Mouse (Mus musculus): ENCODE measurements at regions not wholly inside any gene's neighbourhood (a gene's known extent, or its start where the extent isn't known, plus 50 kb on each side); places are given as distances from the start of the nearest gene placed in this dataset.

- Histone ChIP-seq H3K4me3 (replicated peaks; ENCODE audit: insufficient read depth, low read depth, low read length) (no peak overlapping the region), H3K27me3 (ENCODE audit: control insufficient read depth, insufficient read depth, low read length) (no peaks in the 10 kb centered on the region), H3K4me1 (ENCODE audit: control insufficient read depth, insufficient read depth, low read length) (no peaks in the 10 kb centered on the region), H3K27ac (ENCODE audit: insufficient read depth, low read length) (no peak overlapping the region)
- TF ChIP-seq CTCF (IDR thresholded peaks at IDR 0.05; ENCODE audit: borderline replicate concordance, insufficient read depth, low read depth, low read length) (no peak), POLR2A (IDR thresholded peaks at IDR 0.05; ENCODE audit: borderline replicate concordance, insufficient read depth, low read length) (no peak)
- no peak for DNase-seq
- WGBS, result 47% methylated on average over 2 of the region's 2 CpGs
These were observed 480.4 kb downstream of the Fgf9 start for GRCm38 (mm10) chr14:58550785-58551184.

DNA sequence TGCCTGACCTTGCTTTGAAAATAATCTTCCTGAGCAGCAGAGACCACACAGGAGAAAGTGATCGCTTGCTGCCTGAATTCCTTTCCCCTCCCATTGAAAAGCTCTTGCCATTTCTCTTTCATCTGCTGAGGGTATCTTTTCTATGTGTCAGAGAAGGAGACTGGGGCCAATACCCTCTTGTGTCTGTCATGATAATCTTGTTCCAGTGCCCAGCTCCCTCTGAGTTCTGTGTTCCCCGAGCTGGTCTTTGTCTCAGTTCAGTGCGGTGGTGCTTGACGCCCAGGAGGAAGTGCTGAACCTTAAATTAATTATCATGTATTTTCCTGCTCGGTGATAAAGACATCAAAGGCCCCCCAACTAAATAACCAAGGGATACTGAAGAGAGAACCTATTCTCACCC lies 475.4 kb downstream of the Fgf9 start:
- no peak overlapping the region for H3K4me3 ChIP-seq (replicated peaks; ENCODE audit: insufficient read depth, low read depth, low read length)
- 13% methylated on average over 5 of the region's 5 CpGs for WGBS
- H3K27ac ChIP-seq (ENCODE audit: insufficient read depth, low read length), result no peak overlapping the region
- no peak for DNase-seq
- TF ChIP-seq POLR2A (IDR thresholded peaks at IDR 0.05; ENCODE audit: borderline replicate concordance, insufficient read depth, low read length) (no peak), CTCF (IDR thresholded peaks at IDR 0.05; ENCODE audit: borderline replicate concordance, insufficient read depth, low read depth, low read length) (no peak)
- H3K4me1 ChIP-seq (ENCODE audit: control insufficient read depth, insufficient read depth, low read length), result no peaks in the 10 kb centered on the region
- H3K27me3 ChIP-seq (ENCODE audit: control insufficient read depth, insufficient read depth, low read length), result no peaks in the 10 kb centered on the region

- no peak for DNase-seq
- TF ChIP-seq CTCF (IDR thresholded peaks at IDR 0.05; ENCODE audit: borderline replicate concordance, insufficient read depth, low read depth, low read length) (no peak), POLR2A (IDR thresholded peaks at IDR 0.05; ENCODE audit: borderline replicate concordance, insufficient read depth, low read length) (no peak)
- WGBS, result 84% methylated on average over 10 of the region's 10 CpGs
- Histone ChIP-seq H3K27ac (ENCODE audit: insufficient read depth, low read length) (no peak overlapping the region), H3K4me1 (ENCODE audit: control insufficient read depth, insufficient read depth, low read length) (no peaks in the 10 kb centered on the region), H3K4me3 (replicated peaks; ENCODE audit: insufficient read depth, low read depth, low read length) (no peak overlapping the region), H3K27me3 (ENCODE audit: control insufficient read depth, insufficient read depth, low read length) (no peaks in the 10 kb centered on the region)
These were observed 472.9 kb downstream of the Fgf9 start for GRCm38 (mm10) chr14:58543140-58543767.

GRCm38 (mm10) chr14:58538135-58538534 lies 467.8 kb downstream of the Fgf9 start:
- TF ChIP-seq CTCF (IDR thresholded peaks at IDR 0.05; ENCODE audit: borderline replicate concordance, insufficient read depth, low read depth, low read length) (no peak), POLR2A (IDR thresholded peaks at IDR 0.05; ENCODE audit: borderline replicate concordance, insufficient read depth, low read length) (no peak)
- 58% methylated on average over 6 of the region's 6 CpGs for WGBS
- no peak overlapping the region for H3K4me3 ChIP-seq (replicated peaks; ENCODE audit: insufficient read depth, low read depth, low read length)
- no peak for DNase-seq
- no peaks in the 10 kb centered on the region; the same call in 1 of the 2 replicates for H3K4me1 ChIP-seq (ENCODE audit: control insufficient read depth, insufficient read depth, low read length)
- no peaks in the 10 kb centered on the region for H3K27me3 ChIP-seq (ENCODE audit: control insufficient read depth, insufficient read depth, low read length)
- H3K27ac ChIP-seq (ENCODE audit: insufficient read depth, low read length), result no peak overlapping the region

- Histone ChIP-seq H3K27ac (ENCODE audit: insufficient read depth, low read length) (no peak overlapping the region), H3K4me1 (ENCODE audit: control insufficient read depth, insufficient read depth, low read length) (peaks cover 5% of the 10 kb centered on the region), H3K27me3 (ENCODE audit: control insufficient read depth, insufficient read depth, low read length) (no peaks in the 10 kb centered on the region), H3K4me3 (replicated peaks; ENCODE audit: insufficient read depth, low read depth, low read length) (no peak overlapping the region)
- no peak for TF ChIP-seq POLR2A (IDR thresholded peaks at IDR 0.05; ENCODE audit: borderline replicate concordance, insufficient read depth, low read length)
- no peak for TF ChIP-seq CTCF (IDR thresholded peaks at IDR 0.05; ENCODE audit: borderline replicate concordance, insufficient read depth, low read depth, low read length)
- peak in 1 of 2 experiments; percentile 58 for DNase-seq
- 35% methylated on average over 5 of the region's 5 CpGs for WGBS
These were observed 450.7 kb downstream of the Fgf9 start for GRCm38 (mm10) chr14:58520976-58521549.

DNA sequence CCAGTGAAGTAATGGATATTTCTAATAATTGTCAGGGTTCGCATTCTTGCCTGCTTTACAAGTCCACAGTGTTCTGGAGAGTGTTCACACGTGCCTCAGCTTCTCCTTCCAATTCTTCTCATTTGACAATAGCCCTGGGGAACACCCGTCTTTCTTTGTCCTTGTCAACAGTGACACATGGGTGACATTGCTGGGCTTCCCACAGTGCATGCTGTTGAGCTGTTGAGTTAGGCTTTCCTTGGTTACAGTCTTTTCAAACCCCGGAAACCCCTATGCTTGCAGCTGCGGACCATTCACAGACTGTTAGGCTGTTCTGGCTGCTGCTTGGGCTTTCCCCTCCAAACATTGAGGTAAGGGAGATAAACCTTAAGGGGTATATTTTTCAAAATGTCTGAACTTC lies 450.0 kb downstream of the Fgf9 start:
- Histone ChIP-seq H3K4me3 (replicated peaks; ENCODE audit: insufficient read depth, low read depth, low read length) (no peak overlapping the region), H3K27ac (ENCODE audit: insufficient read depth, low read length) (no peak overlapping the region), H3K4me1 (ENCODE audit: control insufficient read depth, insufficient read depth, low read length) (peaks cover 5% of the 10 kb centered on the region), H3K27me3 (ENCODE audit: control insufficient read depth, insufficient read depth, low read length) (no peaks in the 10 kb centered on the region)
- 75% methylated on average over 5 of the region's 5 CpGs for WGBS
- TF ChIP-seq POLR2A (IDR thresholded peaks at IDR 0.05; ENCODE audit: borderline replicate concordance, insufficient read depth, low read length) (no peak), CTCF (IDR thresholded peaks at IDR 0.05; ENCODE audit: borderline replicate concordance, insufficient read depth, low read depth, low read length) (no peak)
- DNase-seq, result no peak

DNA sequence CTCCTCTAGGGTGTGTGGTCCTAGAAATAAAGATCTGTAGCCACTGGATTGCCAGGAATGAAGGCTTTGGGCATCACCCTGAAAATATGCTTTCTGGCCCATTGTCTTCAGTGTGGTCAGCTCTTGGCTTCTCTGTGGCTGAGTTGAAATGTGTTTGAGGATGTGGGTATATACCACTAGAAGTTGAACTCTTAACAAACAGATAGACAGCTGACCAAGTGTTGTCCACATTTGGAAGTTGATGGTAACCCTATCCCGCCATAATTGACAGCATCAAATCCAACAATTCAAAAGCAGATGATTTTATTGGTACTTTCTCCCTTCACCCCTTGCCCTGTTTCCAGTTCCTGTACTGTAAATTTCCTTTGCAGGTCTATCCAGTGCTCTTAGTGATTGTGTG lies 448.7 kb downstream of the Fgf9 start:
- no peak for DNase-seq
- Histone ChIP-seq H3K4me1 (ENCODE audit: control insufficient read depth, insufficient read depth, low read length) (peaks cover 5% of the 10 kb centered on the region), H3K27me3 (ENCODE audit: control insufficient read depth, insufficient read depth, low read length) (no peaks in the 10 kb centered on the region), H3K27ac (ENCODE audit: insufficient read depth, low read length) (no peak overlapping the region), H3K4me3 (replicated peaks; ENCODE audit: insufficient read depth, low read depth, low read length) (no peak overlapping the region)
- no peak for TF ChIP-seq CTCF (IDR thresholded peaks at IDR 0.05; ENCODE audit: borderline replicate concordance, insufficient read depth, low read depth, low read length)
- TF ChIP-seq POLR2A (IDR thresholded peaks at IDR 0.05; ENCODE audit: borderline replicate concordance, insufficient read depth, low read length), result no peak
- WGBS, result 97% methylated on average over 1 of the region's 1 CpGs

- WGBS, result 84% methylated on average over 4 of the region's 4 CpGs
- DNase-seq, result no peak
- H3K4me1 ChIP-seq (ENCODE audit: control insufficient read depth, insufficient read depth, low read length), result peaks cover 4% of the 10 kb centered on the region
- H3K27ac ChIP-seq (ENCODE audit: insufficient read depth, low read length), result no peak overlapping the region
- no peaks in the 10 kb centered on the region for H3K27me3 ChIP-seq (ENCODE audit: control insufficient read depth, insufficient read depth, low read length)
- no peak overlapping the region for H3K4me3 ChIP-seq (replicated peaks; ENCODE audit: insufficient read depth, low read depth, low read length)
- TF ChIP-seq POLR2A (IDR thresholded peaks at IDR 0.05; ENCODE audit: borderline replicate concordance, insufficient read depth, low read length) (no peak), CTCF (IDR thresholded peaks at IDR 0.05; ENCODE audit: borderline replicate concordance, insufficient read depth, low read depth, low read length) (no peak)
These were observed 446.2 kb downstream of the Fgf9 start for GRCm38 (mm10) chr14:58516543-58516942.
